Mouse (Mus musculus): ENCODE measurements around the gene Tox4. TPM values are rescaled to one million over a fixed set of nuclear protein-coding genes. Genes with fewer than 3 reads are reported as not detected.

Tox4 gene
- polyA plus RNA-seq, 1 experiment from 2014 or later, result 56.2 TPM

DNA sequence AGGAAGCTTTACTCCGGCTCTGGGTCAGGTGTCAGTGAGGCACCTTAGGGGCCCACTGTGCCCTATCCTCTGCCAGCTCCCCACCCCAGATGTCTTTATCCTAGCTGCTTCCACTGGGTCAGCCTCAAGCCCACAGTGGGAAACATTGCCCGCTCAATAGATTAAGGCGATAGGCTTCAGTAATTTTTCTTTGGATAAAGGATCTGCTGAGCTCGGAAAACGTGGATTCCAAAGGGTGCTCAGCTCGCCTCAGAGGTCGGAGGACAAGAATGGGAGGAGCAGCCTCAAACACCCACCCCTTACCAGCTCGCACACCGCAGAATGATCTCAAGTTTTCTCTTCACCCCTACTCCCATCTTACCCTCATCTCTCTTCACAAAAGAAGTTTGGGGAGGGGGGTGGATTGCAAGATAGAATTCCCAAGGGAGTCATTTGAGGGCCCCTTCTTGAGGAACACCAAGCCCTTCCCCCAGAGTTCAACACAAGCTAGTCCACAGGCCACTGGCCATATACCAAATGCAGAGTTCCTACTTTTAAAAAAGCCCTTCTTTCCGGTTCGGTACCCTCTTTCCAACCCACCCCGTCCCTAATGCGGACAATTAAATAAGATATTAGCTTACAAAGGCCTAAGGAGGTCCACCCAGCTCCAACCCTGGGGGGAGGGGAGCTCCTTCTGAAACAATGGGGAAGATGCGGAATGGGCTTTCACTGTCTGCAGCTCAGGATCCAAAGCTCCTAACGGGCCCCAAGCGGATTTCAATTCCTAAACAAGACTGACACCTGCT lies 37.7 kb downstream of the Tox4 start:
- peak; percentile 70 for DNase-seq (ENCODE audit: low spot score)
- peaks cover 31% of the 10 kb centered on the region for H3K36me3 ChIP-seq (ENCODE audit: control insufficient read depth, insufficient read depth, low read length)
- WGBS, result 1% methylated on average over 16 of the region's 16 CpGs
- H3K4me2 ChIP-seq (ENCODE audit: low read depth, low read length, severe bottlenecking), result peak overlapping the region; percentile 72
- peak; percentile 81 for ATAC-seq (replicated peaks; ENCODE audit: low FRiP score)
- H3K4me1 ChIP-seq (replicated peaks; ENCODE audit: control insufficient read depth, insufficient read depth, low read length), result peaks cover 15% of the 10 kb centered on the region
- peak overlapping the region; percentile 54 for H3K4me3 ChIP-seq (ENCODE audit: low read depth, low read length)
- no peaks in the 10 kb centered on the region for H3K27me3 ChIP-seq (ENCODE audit: control insufficient read depth, insufficient read depth, low read length)
- H3K9ac ChIP-seq (ENCODE audit: low read length), result peak overlapping the region; percentile 78
- H3K9me3 ChIP-seq (ENCODE audit: control insufficient read depth, low read length), result no peaks in the 10 kb centered on the region
- peak overlapping the region; percentile 77 for H3K27ac ChIP-seq (ENCODE audit: low read depth, low read length)

DNA sequence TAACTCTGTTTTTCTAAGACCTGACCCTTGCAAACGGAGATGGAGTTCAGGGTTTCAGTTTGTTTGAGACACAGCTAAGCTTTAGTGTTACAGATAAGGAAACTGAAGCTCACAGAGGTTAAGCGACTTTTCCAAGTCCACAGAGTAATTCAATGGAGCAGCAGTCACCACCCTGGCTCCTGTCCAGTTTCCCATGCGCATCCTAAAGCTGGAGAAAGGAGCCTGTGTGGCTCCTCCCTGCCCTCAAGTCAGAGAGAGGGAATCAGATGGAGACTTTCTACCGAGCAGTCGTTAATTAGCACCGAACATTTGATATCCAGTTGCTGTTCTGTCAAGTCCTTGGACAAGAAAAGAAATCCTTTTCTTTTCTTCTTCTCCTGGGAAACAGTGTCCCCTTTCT lies 40.4 kb downstream of the Tox4 start:
- Histone ChIP-seq H3K4me1 (replicated peaks; ENCODE audit: control insufficient read depth, insufficient read depth, low read length) (peaks cover 11% of the 10 kb centered on the region), H3K4me2 (ENCODE audit: low read depth, low read length, severe bottlenecking) (no peak overlapping the region), H3K9me3 (ENCODE audit: control insufficient read depth, low read length) (no peaks in the 10 kb centered on the region), H3K27me3 (ENCODE audit: control insufficient read depth, insufficient read depth, low read length) (no peaks in the 10 kb centered on the region), H3K36me3 (ENCODE audit: control insufficient read depth, insufficient read depth, low read length) (peaks cover 6% of the 10 kb centered on the region), H3K9ac (ENCODE audit: low read length) (no peak overlapping the region), H3K4me3 (ENCODE audit: low read depth, low read length) (no peak overlapping the region), H3K27ac (ENCODE audit: low read depth, low read length) (no peak overlapping the region)
- ATAC-seq (replicated peaks; ENCODE audit: low FRiP score) (no peak), DNase-seq (ENCODE audit: low spot score) (no peak)
- 75% methylated on average over 6 of the region's 6 CpGs for WGBS

DNA sequence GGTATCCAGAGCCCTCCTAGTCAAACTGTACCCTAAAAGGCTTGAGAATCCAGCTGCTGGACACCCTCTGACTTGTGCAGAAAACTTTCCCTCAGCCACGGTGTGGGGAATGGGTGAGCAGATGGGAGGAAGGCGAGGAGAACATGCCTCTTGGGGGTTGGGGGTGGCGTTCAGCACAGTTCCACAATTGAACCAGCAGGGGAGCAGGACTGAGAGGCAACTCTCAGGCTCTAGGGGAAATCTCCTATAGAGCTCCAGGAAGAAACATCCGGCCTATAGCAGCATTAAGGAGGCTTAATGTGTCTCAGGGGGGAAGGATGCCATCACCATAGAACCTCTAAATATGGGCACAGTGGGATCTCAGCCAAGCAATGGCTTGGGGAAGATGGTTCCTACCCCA lies 46.9 kb downstream of the Tox4 start:
- peak; percentile 45; the same call in 1 of the 2 replicates for ATAC-seq (replicated peaks; ENCODE audit: low FRiP score)
- 0% methylated on average over 4 of the region's 4 CpGs for WGBS
- H3K27ac ChIP-seq (ENCODE audit: low read depth, low read length), result 0 out of 2 replicates have a peak overlapping the region, but pooled peaks have one; percentile 3

DNA sequence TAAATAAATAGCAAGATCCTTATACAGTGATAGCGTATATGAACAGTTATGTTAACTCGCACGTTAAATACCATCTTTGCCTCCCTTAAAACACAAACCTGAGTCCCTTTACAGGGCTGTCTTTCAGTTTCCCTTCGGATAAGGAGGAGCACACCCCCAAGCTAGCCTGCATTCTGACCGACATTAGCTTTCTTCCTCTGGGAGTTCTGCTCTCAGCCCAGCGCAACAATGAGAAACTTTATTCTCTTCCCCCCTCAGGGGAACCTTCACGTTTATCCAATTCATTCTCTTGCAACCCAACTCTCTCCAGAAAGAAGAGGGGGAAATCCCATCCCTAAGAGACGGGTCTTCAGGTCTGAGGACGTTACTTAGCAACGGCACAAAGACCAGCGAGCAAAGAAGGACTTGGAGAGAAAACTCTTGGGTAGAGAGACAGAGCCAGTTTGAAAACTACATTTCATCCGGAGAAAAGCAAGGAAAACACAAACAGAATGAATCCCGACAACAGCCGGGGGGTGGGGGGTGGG lies 48.5 kb downstream of the Tox4 start:
- H3K27ac ChIP-seq (ENCODE audit: low read depth, low read length), result peak overlapping the region; percentile 93
- DNase-seq (ENCODE audit: low spot score), result no peak
- WGBS, result 0% methylated on average over 14 of the region's 14 CpGs
- ATAC-seq (replicated peaks; ENCODE audit: low FRiP score), result peak; percentile 62
- H3K27me3 ChIP-seq (ENCODE audit: control insufficient read depth, insufficient read depth, low read length), result no peaks in the 10 kb centered on the region
- H3K9me3 ChIP-seq (ENCODE audit: control insufficient read depth, low read length), result no peaks in the 10 kb centered on the region
- peak overlapping the region; percentile 65 for H3K4me3 ChIP-seq (ENCODE audit: low read depth, low read length)
- H3K4me1 ChIP-seq (replicated peaks; ENCODE audit: control insufficient read depth, insufficient read depth, low read length), result peaks cover 24% of the 10 kb centered on the region
- no peaks in the 10 kb centered on the region for H3K36me3 ChIP-seq (ENCODE audit: control insufficient read depth, insufficient read depth, low read length)
- H3K4me2 ChIP-seq (ENCODE audit: low read depth, low read length, severe bottlenecking), result peak overlapping the region; percentile 77
- peak overlapping the region; percentile 86 for H3K9ac ChIP-seq (ENCODE audit: low read length)

More for the DNA sequence above, 46.9 kb downstream of the Tox4 start:
- peak; percentile 59 for DNase-seq (ENCODE audit: low spot score)
- H3K27me3 ChIP-seq (ENCODE audit: control insufficient read depth, insufficient read depth, low read length), result no peaks in the 10 kb centered on the region
- peak overlapping the region; percentile 86 for H3K9ac ChIP-seq (ENCODE audit: low read length)
- peak overlapping the region; percentile 65 for H3K4me3 ChIP-seq (ENCODE audit: low read depth, low read length)
- H3K4me1 ChIP-seq (replicated peaks; ENCODE audit: control insufficient read depth, insufficient read depth, low read length), result peaks cover 17% of the 10 kb centered on the region
- H3K9me3 ChIP-seq (ENCODE audit: control insufficient read depth, low read length), result no peaks in the 10 kb centered on the region
- no peaks in the 10 kb centered on the region for H3K36me3 ChIP-seq (ENCODE audit: control insufficient read depth, insufficient read depth, low read length)
- peak overlapping the region; percentile 77 for H3K4me2 ChIP-seq (ENCODE audit: low read depth, low read length, severe bottlenecking)

DNA sequence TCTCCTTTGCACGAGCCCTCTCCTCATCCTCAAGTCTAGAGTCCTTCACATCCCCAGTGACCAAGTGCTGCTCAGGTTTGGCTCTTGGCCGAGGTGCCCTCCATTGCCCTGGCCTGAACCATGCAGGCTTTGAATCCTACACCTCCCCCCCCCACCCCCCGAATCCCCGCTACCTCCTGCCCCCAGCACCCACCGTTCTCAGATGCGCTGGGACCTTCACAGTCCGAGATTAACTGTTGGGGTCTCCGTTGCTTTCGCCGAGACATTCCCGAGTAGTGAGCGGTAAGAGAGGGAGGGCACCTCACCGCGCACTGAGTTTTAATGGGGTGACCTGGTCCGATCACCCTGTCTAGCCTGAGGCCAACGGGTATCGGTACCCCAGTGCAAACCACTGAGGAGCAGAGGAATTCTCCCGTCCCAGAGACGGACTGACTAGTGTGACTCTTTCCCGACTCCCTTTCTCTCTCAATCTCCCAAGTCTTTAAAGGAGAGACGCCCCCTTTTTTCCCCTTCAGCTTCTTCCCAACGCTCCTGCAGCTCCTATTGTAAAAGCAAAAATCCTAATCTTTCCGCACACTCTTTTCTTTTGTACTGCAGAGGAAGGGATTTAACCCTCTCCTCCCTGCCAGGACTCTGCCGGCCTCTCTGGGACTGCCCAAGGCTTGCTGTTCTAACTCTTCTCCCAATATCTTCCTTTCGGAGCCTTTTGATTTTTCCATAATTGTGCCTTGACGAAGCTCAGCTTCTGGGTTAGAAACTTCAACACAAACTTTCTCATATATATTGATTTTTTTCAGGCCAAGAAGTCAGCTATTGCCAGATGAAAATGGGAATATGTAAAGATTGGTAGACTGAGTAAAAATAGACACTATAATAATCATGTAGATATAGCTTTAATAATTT lies 49.2 kb downstream of the Tox4 start, which contains the start of gene Sall2:
Gene Sall2 (minus strand): TSS at position 853 of the 903 bp plus-strand sequence.
- WGBS, result under 1% methylated on average over 26 of the region's 26 CpGs
- Histone ChIP-seq H3K27me3 (ENCODE audit: control insufficient read depth, insufficient read depth, low read length) (no peaks in the 10 kb centered on the region), H3K9me3 (ENCODE audit: control insufficient read depth, low read length) (no peaks in the 10 kb centered on the region), H3K4me3 (ENCODE audit: low read depth, low read length) (peak within 1 kb of the TSS; percentile 65), H3K4me2 (ENCODE audit: low read depth, low read length, severe bottlenecking) (peak within 1 kb of the TSS; percentile 77), H3K27ac (ENCODE audit: low read depth, low read length) (peak within 1 kb of the TSS; percentile 93), H3K4me1 (replicated peaks; ENCODE audit: control insufficient read depth, insufficient read depth, low read length) (peaks cover 24% of the 10 kb centered on the region), H3K9ac (ENCODE audit: low read length) (peak within 1 kb of the TSS; percentile 86), H3K36me3 (ENCODE audit: control insufficient read depth, insufficient read depth, low read length) (no peaks in the 10 kb centered on the region)
- peak; percentile 65 for ATAC-seq (replicated peaks; ENCODE audit: low FRiP score)
- peak; percentile 70 for DNase-seq (ENCODE audit: low spot score)

DNA sequence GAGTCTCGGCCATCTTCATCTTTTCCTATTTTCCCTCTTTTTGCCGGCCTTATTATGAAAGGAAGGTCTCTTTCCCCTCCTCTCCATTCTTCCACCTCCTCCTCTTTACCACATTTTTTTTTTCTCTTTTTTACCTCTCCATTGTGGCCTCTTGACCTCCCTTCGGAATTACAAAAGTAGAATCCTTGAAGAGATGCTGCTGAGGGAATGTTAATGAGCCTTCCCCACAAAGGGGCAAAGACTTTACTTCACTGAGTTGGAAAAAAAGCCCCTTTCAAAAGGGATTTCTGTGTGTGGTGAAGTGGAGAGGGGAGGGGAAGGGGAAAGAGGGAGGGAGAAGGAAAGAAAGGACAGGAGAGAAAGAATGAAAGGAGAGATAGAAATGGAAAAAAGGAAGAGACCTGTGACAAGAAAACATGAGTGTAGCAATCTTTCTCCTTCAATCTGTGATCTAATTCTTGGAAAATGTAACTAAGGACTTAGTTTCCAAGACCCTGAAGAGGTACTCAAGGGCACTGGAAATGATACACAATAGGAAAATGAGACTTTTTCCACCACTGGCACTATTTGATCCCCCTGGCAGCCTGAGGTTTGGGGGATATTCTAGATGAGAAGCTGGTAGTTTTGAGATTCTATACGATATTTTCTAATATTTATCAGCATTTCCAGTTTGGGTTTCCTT lies 52.3 kb downstream of the Tox4 start:
- ATAC-seq (replicated peaks; ENCODE audit: low FRiP score) (peak; percentile 39), DNase-seq (ENCODE audit: low spot score) (no peak)
- Histone ChIP-seq H3K4me3 (ENCODE audit: low read depth, low read length) (no peak overlapping the region), H3K9ac (ENCODE audit: low read length) (peak overlapping the region; percentile 43), H3K27me3 (ENCODE audit: control insufficient read depth, insufficient read depth, low read length) (no peaks in the 10 kb centered on the region), H3K4me1 (replicated peaks; ENCODE audit: control insufficient read depth, insufficient read depth, low read length) (peaks cover 18% of the 10 kb centered on the region), H3K27ac (ENCODE audit: low read depth, low read length) (peak overlapping the region; percentile 89), H3K9me3 (ENCODE audit: control insufficient read depth, low read length) (no peaks in the 10 kb centered on the region), H3K4me2 (ENCODE audit: low read depth, low read length, severe bottlenecking) (peak overlapping the region; percentile 37; the same call in 1 of the 2 replicates), H3K36me3 (ENCODE audit: control insufficient read depth, insufficient read depth, low read length) (no peaks in the 10 kb centered on the region)
- WGBS, result 5% methylated on average over 4 of the region's 4 CpGs

DNA sequence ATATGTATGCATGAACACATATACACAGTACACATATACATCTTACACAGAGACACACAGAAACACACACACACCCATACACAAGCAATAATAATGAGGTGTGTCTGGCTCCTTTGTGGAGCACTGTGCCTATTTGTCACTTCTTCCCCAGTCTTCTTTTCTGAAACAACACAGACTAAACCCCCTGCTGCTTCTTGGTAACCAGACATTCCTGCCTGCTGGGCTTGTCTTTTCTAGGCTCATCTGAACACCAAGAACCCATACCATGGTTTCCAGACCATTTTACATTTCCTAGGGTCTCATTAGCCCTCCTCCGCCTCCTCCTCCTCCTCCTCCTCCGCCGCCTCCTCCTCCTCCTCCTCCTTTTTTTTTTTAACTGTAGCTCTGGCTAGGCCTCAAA lies 53.2 kb downstream of the Tox4 start:
- no peak for ATAC-seq (replicated peaks; ENCODE audit: low FRiP score)
- H3K4me1 ChIP-seq (replicated peaks; ENCODE audit: control insufficient read depth, insufficient read depth, low read length), result peaks cover 18% of the 10 kb centered on the region
- no peak overlapping the region for H3K4me2 ChIP-seq (ENCODE audit: low read depth, low read length, severe bottlenecking)
- no peaks in the 10 kb centered on the region for H3K9me3 ChIP-seq (ENCODE audit: control insufficient read depth, low read length)
- H3K4me3 ChIP-seq (ENCODE audit: low read depth, low read length), result no peak overlapping the region
- H3K36me3 ChIP-seq (ENCODE audit: control insufficient read depth, insufficient read depth, low read length), result no peaks in the 10 kb centered on the region
- H3K9ac ChIP-seq (ENCODE audit: low read length), result no peak overlapping the region
- WGBS, result 53% methylated on average over 2 of the region's 3 CpGs
- H3K27ac ChIP-seq (ENCODE audit: low read depth, low read length), result peak overlapping the region; percentile 89
- DNase-seq (ENCODE audit: low spot score), result no peak
- no peaks in the 10 kb centered on the region for H3K27me3 ChIP-seq (ENCODE audit: control insufficient read depth, insufficient read depth, low read length)
